Mouse (Mus musculus): ENCODE data around the gene Inha. TPM values are rescaled to one million over a fixed set of nuclear protein-coding genes. Genes with fewer than 3 reads are reported as not detected.

Gene Inha
- polyA plus RNA-seq, 1 experiment from 2014 or later: 8.3 TPM

DNA sequence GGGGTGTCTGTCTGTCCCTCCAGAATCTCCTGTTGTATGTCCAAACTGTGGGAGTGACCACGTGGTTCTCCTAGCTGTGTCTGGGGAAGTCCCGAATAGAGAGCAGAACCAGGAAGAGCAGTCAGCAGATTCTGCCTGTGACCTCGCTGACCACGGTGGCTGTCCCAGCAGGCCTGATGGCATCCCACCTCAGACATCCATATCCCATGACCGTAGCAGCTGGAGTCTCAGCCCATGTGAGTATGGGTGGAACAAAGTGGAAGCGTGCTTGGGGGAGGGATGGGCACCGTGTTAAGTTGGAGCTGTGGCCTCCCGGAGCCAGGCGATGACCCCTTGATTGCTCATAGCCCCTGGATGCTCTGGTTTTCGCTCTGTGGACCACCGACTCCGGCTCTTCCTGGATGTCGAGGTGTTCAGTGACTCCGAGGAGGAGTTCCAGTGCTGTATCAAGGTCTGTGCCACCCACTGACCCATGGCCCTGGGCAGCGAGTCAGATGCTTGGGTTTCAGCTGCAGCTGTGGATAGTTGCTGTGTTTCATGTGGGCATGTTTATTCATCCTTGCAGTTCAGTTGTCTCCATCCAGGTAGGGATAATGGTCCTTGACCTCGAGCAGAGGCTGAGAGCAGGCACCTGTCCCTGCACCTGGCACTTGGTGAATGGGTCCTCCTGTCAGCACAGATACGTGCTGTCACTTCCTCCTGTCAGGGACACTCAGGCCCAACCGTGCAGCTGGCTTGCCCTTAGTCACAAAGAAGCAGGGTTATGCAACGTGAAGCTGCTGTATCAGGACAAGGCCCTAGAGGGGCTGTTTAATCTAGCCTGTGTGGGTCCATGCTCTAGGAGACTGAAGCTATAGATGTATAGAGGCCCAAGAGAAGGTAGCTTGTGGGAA is 25.6 kb downstream of the Inha start:
- no peak for ATAC-seq (ENCODE audit: insufficient read depth, low FRiP score)
- WGBS: 90% methylated on average over 19 of the region's 19 CpGs
- no peak overlapping the region for H3K27ac ChIP-seq (ENCODE audit: low read length)
- H3K4me3 ChIP-seq (replicated peaks; ENCODE audit: low read length): no peak overlapping the region
- peaks cover 10% of the 10 kb centered on the region; the same call in 1 of the 2 replicates for H3K36me3 ChIP-seq (ENCODE audit: control insufficient read depth, insufficient read depth, low read length)
- no peak overlapping the region for H3K4me2 ChIP-seq (ENCODE audit: low read depth, low read length)
- H3K9me3 ChIP-seq (replicated peaks; ENCODE audit: control insufficient read depth, low read length): no peaks in the 10 kb centered on the region
- no peak overlapping the region for H3K9ac ChIP-seq (ENCODE audit: low read length)
- no peaks in the 10 kb centered on the region for H3K4me1 ChIP-seq (ENCODE audit: control insufficient read depth, insufficient read depth, low read length)
- no peaks in the 10 kb centered on the region for H3K27me3 ChIP-seq (ENCODE audit: control insufficient read depth, insufficient read depth, low read length)

DNA sequence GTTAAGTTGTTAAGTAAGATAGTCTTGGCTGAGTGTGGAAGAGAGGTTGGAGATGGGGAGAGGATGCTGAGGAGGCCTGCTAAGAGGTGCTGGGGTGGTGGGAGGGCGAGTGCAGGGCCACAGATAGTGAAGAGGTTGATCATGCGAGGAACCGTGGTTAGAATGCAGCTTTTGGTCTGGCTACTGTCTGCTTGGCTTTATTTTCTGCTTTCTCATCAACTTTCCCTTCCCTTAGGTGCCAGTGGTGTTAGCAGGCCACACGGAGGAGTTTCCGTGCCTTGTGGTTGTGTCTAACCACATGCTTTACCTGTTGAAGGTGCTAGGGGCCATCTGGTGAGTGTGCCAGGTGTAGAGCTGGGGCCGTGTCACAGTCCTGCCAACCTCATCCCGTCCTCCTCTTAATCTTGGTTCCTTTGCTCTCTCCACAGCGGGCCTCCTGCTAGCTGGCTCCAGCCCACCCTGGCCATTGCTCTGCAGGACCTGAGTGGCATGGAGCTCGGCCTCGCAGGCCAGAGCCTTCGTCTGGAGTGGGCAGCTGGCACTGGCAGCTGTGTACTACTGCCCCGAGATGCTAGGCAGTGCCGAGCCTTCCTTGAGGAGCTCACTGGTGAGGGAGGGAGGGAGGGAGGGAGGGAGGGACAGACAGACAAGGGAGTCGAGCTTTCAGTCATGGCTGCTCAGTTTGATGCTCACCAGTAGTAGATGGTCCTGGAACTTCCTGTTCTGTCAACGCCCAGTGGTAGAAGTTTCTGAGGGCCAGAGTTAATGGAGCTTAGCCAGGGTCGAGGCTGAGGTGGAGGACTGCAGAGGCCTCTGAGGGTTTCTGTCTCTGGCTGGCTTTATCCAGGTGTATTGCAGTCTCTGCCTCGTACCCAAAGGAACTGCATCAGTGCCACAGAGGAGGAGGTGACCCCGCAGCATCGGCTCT is 26.7 kb downstream of the Inha start:
- no peak overlapping the region for H3K27ac ChIP-seq (ENCODE audit: low read length)
- no peak for ATAC-seq (ENCODE audit: insufficient read depth, low FRiP score)
- H3K9me3 ChIP-seq (replicated peaks; ENCODE audit: control insufficient read depth, low read length): no peaks in the 10 kb centered on the region
- H3K27me3 ChIP-seq (ENCODE audit: control insufficient read depth, insufficient read depth, low read length): no peaks in the 10 kb centered on the region
- no peak overlapping the region for H3K4me3 ChIP-seq (replicated peaks; ENCODE audit: low read length)
- peaks cover 7% of the 10 kb centered on the region; the same call in 1 of the 2 replicates for H3K36me3 ChIP-seq (ENCODE audit: control insufficient read depth, insufficient read depth, low read length)
- 86% methylated on average over 19 of the region's 19 CpGs for WGBS
- no peaks in the 10 kb centered on the region for H3K4me1 ChIP-seq (ENCODE audit: control insufficient read depth, insufficient read depth, low read length)
- H3K9ac ChIP-seq (ENCODE audit: low read length): no peak overlapping the region
- no peak overlapping the region for H3K4me2 ChIP-seq (ENCODE audit: low read depth, low read length)

DNA sequence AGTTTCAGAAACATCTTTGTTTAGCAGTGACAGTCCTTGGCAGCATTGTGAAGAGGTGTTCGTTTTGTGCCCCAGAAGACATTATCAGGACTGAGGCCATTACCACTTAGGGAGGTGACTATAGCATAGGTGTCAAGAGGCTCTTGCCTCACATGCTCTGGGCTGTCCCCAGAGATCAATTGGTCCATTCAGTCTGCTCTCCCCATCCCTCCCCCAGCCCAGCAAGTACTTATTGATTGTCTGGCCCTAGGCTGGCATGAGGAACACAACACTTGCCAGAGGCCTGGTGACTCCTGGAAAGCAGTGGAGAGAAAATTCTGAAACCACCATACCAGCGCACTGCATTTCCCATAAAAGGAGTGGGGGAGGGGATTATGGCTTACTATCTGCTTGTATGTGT is 30.7 kb downstream of the Inha start:
- no peaks in the 10 kb centered on the region for H3K27me3 ChIP-seq (ENCODE audit: control insufficient read depth, insufficient read depth, low read length)
- H3K27ac ChIP-seq (ENCODE audit: low read length): no peak overlapping the region
- no peak for ATAC-seq (ENCODE audit: insufficient read depth, low FRiP score)
- no peak overlapping the region for H3K4me2 ChIP-seq (ENCODE audit: low read depth, low read length)
- H3K9ac ChIP-seq (ENCODE audit: low read length): no peak overlapping the region
- no peaks in the 10 kb centered on the region for H3K4me1 ChIP-seq (ENCODE audit: control insufficient read depth, insufficient read depth, low read length)
- WGBS: 81% methylated on average over 2 of the region's 2 CpGs
- peaks cover 3% of the 10 kb centered on the region; the same call in 1 of the 2 replicates for H3K36me3 ChIP-seq (ENCODE audit: control insufficient read depth, insufficient read depth, low read length)
- H3K4me3 ChIP-seq (replicated peaks; ENCODE audit: low read length): no peak overlapping the region
- H3K9me3 ChIP-seq (replicated peaks; ENCODE audit: control insufficient read depth, low read length): no peaks in the 10 kb centered on the region

DNA sequence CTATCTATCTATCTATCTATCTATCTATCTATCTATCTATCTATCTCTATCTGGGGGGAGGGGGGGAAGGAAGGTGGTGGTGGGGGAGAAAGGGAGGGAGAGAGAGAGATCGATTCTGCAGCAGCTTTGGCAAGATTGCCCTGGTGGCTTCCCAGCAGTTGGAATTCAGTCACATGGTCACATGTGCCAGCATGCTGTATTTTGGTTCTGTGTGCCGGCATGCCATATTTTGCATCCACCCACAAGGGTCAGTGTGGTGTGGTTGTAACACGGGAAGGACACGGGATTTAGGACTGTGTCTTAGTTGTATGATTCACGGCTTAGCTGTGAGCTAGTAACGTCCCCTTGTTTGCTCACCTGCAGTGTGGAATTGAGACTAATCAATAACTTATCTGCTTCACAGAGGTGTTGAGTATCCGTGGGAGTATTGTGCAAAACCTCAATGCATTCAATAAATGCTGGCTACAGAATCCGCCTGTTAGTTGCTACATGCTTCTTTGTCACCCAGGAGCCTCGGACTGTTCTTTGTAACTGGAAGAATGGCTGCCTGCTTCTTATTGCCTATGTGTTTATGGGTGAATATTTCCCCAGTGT is 31.8 kb downstream of the Inha start:
- no peak overlapping the region for H3K9ac ChIP-seq (ENCODE audit: low read length)
- H3K27me3 ChIP-seq (ENCODE audit: control insufficient read depth, insufficient read depth, low read length): no peaks in the 10 kb centered on the region
- H3K27ac ChIP-seq (ENCODE audit: low read length): no peak overlapping the region
- H3K9me3 ChIP-seq (replicated peaks; ENCODE audit: control insufficient read depth, low read length): no peaks in the 10 kb centered on the region
- peaks cover 3% of the 10 kb centered on the region; the same call in 1 of the 2 replicates for H3K36me3 ChIP-seq (ENCODE audit: control insufficient read depth, insufficient read depth, low read length)
- ATAC-seq (ENCODE audit: insufficient read depth, low FRiP score): no peak
- WGBS: 59% methylated on average over 9 of the region's 9 CpGs
- H3K4me2 ChIP-seq (ENCODE audit: low read depth, low read length): no peak overlapping the region
- no peaks in the 10 kb centered on the region for H3K4me1 ChIP-seq (ENCODE audit: control insufficient read depth, insufficient read depth, low read length)
- no peak overlapping the region for H3K4me3 ChIP-seq (replicated peaks; ENCODE audit: low read length)

DNA sequence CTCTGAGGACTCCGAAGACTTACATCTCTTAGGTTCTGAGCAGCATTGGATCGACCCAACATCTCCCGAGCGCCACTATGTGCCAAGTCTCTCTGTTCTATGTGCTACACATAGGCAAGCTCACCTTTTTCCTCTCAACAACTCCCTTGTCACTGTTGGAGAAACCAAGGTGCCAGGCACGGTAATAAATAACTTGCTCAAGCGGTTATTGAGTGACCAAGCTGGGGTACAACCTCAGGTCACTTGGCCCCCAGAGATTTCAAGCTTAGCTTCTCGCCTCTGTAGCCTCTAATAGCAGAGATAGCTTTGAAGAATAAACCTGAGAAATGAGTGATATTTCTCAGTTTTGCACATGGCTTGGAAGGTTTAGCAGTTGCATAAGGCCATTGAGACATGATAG is 34.6 kb downstream of the Inha start:
- H3K4me2 ChIP-seq (ENCODE audit: low read depth, low read length): no peak overlapping the region
- H3K36me3 ChIP-seq (ENCODE audit: control insufficient read depth, insufficient read depth, low read length): peaks cover 2% of the 10 kb centered on the region; the same call in 1 of the 2 replicates
- ATAC-seq (ENCODE audit: insufficient read depth, low FRiP score): no peak
- H3K9me3 ChIP-seq (replicated peaks; ENCODE audit: control insufficient read depth, low read length): no peaks in the 10 kb centered on the region
- no peak overlapping the region for H3K27ac ChIP-seq (ENCODE audit: low read length)
- no peaks in the 10 kb centered on the region for H3K27me3 ChIP-seq (ENCODE audit: control insufficient read depth, insufficient read depth, low read length)
- WGBS: 87% methylated on average over 7 of the region's 7 CpGs
- no peak overlapping the region for H3K9ac ChIP-seq (ENCODE audit: low read length)
- 0 out of 2 replicates have a peak, but pooled peaks cover 4% of the 10 kb centered on the region for H3K4me1 ChIP-seq (ENCODE audit: control insufficient read depth, insufficient read depth, low read length)
- H3K4me3 ChIP-seq (replicated peaks; ENCODE audit: low read length): no peak overlapping the region

DNA sequence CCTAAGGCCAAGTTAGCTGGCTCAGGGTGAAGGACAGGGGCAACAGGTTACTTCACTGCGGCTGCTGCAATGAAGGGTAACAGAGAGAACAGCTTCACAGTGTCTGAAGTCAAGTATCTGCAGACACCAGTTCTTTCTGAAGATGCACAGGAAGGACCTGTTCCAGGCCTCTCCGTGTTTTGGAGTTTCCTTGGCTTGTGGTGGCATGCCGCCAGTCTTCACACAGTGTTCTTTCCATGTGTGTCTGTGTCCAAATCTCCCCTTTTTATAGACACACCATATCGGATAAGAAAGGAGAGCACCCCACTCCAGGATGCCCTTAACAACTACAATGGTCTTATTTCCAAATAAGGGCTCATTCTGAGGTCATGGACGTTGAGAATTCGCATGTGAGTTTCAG is 37.5 kb downstream of the Inha start:
- Histone ChIP-seq H3K4me1 (ENCODE audit: control insufficient read depth, insufficient read depth, low read length) (peaks cover 9% of the 10 kb centered on the region; the same call in 1 of the 2 replicates), H3K27me3 (ENCODE audit: control insufficient read depth, insufficient read depth, low read length) (no peaks in the 10 kb centered on the region), H3K4me3 (replicated peaks; ENCODE audit: low read length) (no peak overlapping the region), H3K27ac (ENCODE audit: low read length) (no peak overlapping the region), H3K36me3 (ENCODE audit: control insufficient read depth, insufficient read depth, low read length) (no peaks in the 10 kb centered on the region), H3K4me2 (ENCODE audit: low read depth, low read length) (no peak overlapping the region), H3K9me3 (replicated peaks; ENCODE audit: control insufficient read depth, low read length) (no peaks in the 10 kb centered on the region), H3K9ac (ENCODE audit: low read length) (no peak overlapping the region)
- 89% methylated on average over 6 of the region's 6 CpGs for WGBS
- no peak for ATAC-seq (ENCODE audit: insufficient read depth, low FRiP score)

DNA sequence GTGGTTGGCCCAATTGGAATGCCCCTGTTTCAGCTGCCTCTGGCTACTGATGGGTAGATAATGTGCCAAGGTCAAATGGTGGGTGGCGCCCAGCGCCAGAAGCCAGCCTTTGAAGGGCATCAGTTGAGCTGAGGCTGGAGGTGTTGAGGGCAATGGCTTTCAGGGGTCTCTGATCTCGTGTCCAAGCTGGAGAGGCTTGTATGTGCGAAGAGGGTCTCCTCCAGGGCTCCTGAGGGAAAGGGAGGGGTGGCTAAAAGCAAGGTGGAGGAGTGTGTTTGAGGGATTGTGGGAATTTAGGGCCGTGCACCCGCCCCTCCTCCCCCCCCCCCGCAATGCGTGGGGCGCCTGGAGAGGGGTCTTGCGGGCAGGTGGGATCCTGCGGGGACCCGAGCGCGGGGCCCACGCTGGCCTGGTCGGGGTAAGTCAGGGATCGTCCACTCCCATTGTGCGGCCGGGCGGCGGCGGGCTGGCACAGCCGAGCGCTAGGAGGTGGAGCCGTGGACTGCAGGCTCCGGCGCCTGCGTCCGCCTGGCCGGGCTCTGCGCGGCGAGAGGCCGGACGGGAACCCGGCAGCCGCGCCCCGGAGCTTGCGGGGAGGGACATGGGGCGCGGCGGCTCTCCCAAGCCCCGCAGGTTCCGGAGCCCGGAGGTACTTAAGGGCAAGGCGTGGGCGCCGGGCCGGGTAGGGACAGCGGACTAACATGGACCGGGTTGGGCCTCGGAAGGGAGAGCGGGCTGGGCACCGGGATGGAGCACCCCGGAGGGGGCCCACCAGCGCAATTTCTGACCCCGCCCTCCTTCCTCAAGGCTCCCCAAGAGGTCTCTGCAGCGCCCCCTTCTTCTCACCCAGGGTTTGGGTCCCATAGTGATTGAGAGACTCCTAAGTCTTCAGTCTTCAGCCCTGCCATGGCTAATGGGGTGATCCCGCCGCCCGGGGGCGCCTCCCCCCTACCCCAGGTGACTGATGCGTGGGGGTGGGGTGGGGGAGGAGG is 39.4 kb downstream of the Inha start, which contains the start of gene Slc4a3:
TSS of gene Slc4a3 (plus strand) at position 302 of the 992 bp plus-strand sequence.
- Histone ChIP-seq H3K9ac (ENCODE audit: low read length) (peak within 1 kb of the TSS; percentile 81), H3K27ac (ENCODE audit: low read length) (peak within 1 kb of the TSS; percentile 70), H3K4me1 (ENCODE audit: control insufficient read depth, insufficient read depth, low read length) (peaks cover 9% of the 10 kb centered on the region; the same call in 1 of the 2 replicates), H3K27me3 (ENCODE audit: control insufficient read depth, insufficient read depth, low read length) (no peaks in the 10 kb centered on the region), H3K4me3 (replicated peaks; ENCODE audit: low read length) (peak within 1 kb of the TSS; percentile 81), H3K4me2 (ENCODE audit: low read depth, low read length) (peak within 1 kb of the TSS; percentile 74), H3K9me3 (replicated peaks; ENCODE audit: control insufficient read depth, low read length) (no peaks in the 10 kb centered on the region), H3K36me3 (ENCODE audit: control insufficient read depth, insufficient read depth, low read length) (no peaks in the 10 kb centered on the region)
- under 1% methylated on average over 57 of the region's 64 CpGs for WGBS
- peak; percentile 86 for ATAC-seq (ENCODE audit: insufficient read depth, low FRiP score)

DNA sequence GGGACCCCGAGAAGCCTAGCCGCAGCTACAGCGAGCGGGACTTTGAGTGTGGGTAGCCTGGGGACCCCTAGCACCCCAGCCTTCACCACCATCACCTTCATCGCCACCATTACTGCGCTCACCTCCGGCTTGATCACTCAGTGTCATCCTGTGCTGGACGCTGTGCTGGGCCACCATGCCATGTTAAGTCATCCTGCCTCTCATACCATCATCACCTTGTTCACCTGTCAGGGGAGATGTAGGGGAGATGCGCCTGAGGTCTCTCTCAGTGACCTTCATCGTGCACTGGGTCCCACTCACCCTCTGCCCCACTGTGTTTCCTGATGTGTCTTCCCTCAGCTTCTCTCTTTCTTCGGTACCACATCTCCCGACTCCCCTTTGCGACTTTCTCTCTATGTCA is 40.5 kb downstream of the Inha start:
- H3K27me3 ChIP-seq (ENCODE audit: control insufficient read depth, insufficient read depth, low read length): no peaks in the 10 kb centered on the region
- H3K9me3 ChIP-seq (replicated peaks; ENCODE audit: control insufficient read depth, low read length): no peaks in the 10 kb centered on the region
- H3K9ac ChIP-seq (ENCODE audit: low read length): peak overlapping the region; percentile 81; the same call in 1 of the 2 replicates
- H3K27ac ChIP-seq (ENCODE audit: low read length): no peak overlapping the region
- 91% methylated on average over 13 of the region's 13 CpGs for WGBS
- no peak overlapping the region for H3K4me3 ChIP-seq (replicated peaks; ENCODE audit: low read length)
- no peak for ATAC-seq (ENCODE audit: insufficient read depth, low FRiP score)
- H3K36me3 ChIP-seq (ENCODE audit: control insufficient read depth, insufficient read depth, low read length): no peaks in the 10 kb centered on the region; the same call in 1 of the 2 replicates
- peaks cover 9% of the 10 kb centered on the region; the same call in 1 of the 2 replicates for H3K4me1 ChIP-seq (ENCODE audit: control insufficient read depth, insufficient read depth, low read length)
- H3K4me2 ChIP-seq (ENCODE audit: low read depth, low read length): no peak overlapping the region

Measured in stomach, embryonic 16.5 days (tissue).